Mouse (Mus musculus) heart, embryonic 12.5 days (tissue): Measurements from ENCODE around the gene Psg23. TPM values are rescaled to one million over a fixed set of nuclear protein-coding genes. Genes with fewer than 3 reads are reported as not detected.
"Not testable (repeated sequence)": the region's sequence is repeated elsewhere in the genome, so short reads cannot be mapped to it uniquely, and the experiment has no call there.

ENCODE experiments used
- ATAC-seq: fragments of 200-750 bp; cut with Nextera tagmentation; 2 replicates; pipeline ENCODE4 v1.8.0; 2017; ENCODE audit warnings: moderate TSS enrichment, moderate library complexity; ENCODE audit not compliant: insufficient number of reproducible peaks, low FRiP score
- H3K27ac ChIP-seq: fragments of 300-500 bp; sonication (generic); 2 replicates; pipeline ENCODE4 v1.5.1; 2016; ENCODE audit warnings: mild to moderate bottlenecking, moderate library complexity; ENCODE audit not compliant: poor library complexity, severe bottlenecking
- H3K27me3 ChIP-seq: fragments of 300-500 bp; sonication (generic); replicated peaks from 2 replicates; pipeline ENCODE4 v1.6.1; 2016; ENCODE audit warnings: mild to moderate bottlenecking, moderate library complexity
- H3K36me3 ChIP-seq: fragments of 300-500 bp; sonication (generic); 2 replicates; pipeline ENCODE4 v1.6.1; 2016; ENCODE audit warnings: mild to moderate bottlenecking, moderate library complexity
- H3K4me1 ChIP-seq: fragments of 300-500 bp; sonication (generic); replicated peaks from 2 replicates; pipeline ENCODE4 v1.6.1; 2016; ENCODE audit warnings: mild to moderate bottlenecking
- H3K4me2 ChIP-seq: fragments of 300-500 bp; sonication (generic); 2 replicates; pipeline ENCODE4 v1.6.1; 2016; ENCODE audit warnings: mild to moderate bottlenecking, moderate library complexity
- H3K4me3 ChIP-seq: fragments of 300-500 bp; sonication (generic); 2 replicates; pipeline ENCODE4 v1.5.1; 2016; ENCODE audit warnings: mild to moderate bottlenecking
- H3K9ac ChIP-seq: fragments of 300-500 bp; sonication (generic); 2 replicates; pipeline ENCODE4 v1.6.1; 2016; ENCODE audit warnings: mild to moderate bottlenecking, moderate library complexity
- H3K9me3 ChIP-seq: fragments of 300-500 bp; sonication (generic); replicated peaks from 2 replicates; pipeline ENCODE4 v1.6.1; 2016; ENCODE audit warnings: mild to moderate bottlenecking, moderate library complexity
- WGBS: fragments of 180-500 bp; shearing (Covaris S2); methylation state at CpG from one replicate; pipeline ENCODE4 v1.1.7; 2016; 5-methylcytosine and 5-hydroxymethylcytosine counted together
- polyA plus RNA-seq: library from polyadenylated mRNA; unstranded; fragments of >200 nt; fragmentation: Nextera tagmentation; extraction: Ambion mirVana; gene quantifications from 2 replicates; pipeline ENCODE4 v1.2.1, GENCODE M21; 2016

Psg23 gene
- polyA plus RNA-seq = not detected in 2 replicates

DNA sequence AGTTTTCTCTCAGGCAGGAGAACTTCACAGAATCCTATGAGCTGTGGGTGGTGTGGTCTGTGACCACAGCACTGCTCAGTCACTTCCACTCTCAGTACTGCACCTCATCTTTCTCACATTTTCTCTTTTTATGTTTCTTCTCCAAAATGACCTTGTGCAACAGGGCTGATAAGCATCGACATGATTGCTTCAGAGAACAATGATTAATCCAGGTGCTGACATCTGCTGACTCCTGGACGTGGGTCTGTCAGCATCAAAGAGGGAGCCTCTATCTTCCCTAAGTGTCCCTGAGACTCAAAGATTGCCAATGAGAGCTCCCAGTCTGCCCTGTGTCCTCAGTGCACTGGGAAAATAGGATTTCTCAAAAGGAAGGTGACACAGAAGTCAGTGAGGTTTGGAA lies at the start of gene Psg23:
Psg23 (minus strand) TSS at position 101 of the 400 bp plus-strand sequence.
- WGBS = 64% methylated on average over 2 of the region's 2 CpGs
- not testable (repeated sequence) for H3K4me3 ChIP-seq, H3K4me1 ChIP-seq, H3K27ac ChIP-seq, H3K36me3 ChIP-seq, H3K4me2 ChIP-seq, H3K9me3 ChIP-seq, ATAC-seq, H3K27me3 ChIP-seq, H3K9ac ChIP-seq

DNA sequence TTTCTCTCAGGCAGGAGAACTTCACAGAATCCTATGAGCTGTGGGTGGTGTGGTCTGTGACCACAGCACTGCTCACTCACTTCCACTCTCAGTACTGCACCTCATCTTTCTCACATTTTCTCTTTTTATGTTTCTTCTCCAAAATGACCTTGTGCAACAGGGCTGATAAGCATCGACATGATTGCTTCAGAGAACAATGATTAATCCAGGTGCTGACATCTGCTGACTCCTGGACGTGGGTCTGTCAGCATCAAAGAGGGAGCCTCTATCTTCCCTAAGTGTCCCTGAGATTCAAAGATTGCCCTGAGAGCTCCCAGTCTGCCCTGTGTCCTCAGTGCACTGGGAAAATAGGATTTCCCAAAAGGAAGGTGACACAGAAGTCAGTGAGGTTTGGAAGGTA lies 40.3 kb upstream of the Psg23 start, which contains the start of gene Psg21:
Psg21 (minus strand) TSS at position 101 of the 400 bp plus-strand sequence.
- H3K27ac ChIP-seq, H3K9ac ChIP-seq, H3K9me3 ChIP-seq, H3K4me3 ChIP-seq, ATAC-seq, H3K4me2 ChIP-seq, H3K36me3 ChIP-seq, H3K4me1 ChIP-seq, H3K27me3 ChIP-seq: not testable (repeated sequence)
- WGBS = 32% methylated on average over 1 of the region's 2 CpGs

DNA sequence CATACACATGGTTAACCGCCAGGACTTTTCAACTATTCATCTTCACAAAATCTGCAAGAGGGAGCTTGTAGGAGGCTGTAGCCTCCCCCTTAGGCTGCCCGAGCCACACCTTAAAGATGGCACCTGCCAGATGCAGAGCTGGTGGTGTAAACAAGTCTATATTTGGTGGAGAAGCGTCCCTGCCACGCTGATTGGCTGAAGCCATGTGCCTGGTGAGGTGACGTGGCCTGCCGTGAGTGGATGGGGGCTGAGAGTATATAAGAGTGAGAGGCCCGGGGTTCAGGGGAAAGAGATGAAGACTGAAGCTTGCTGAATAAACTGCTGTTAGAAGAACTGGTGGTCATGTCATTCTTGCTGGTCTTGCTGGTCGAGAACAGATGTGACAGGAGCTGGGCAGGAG lies 10.6 kb upstream of the Psg23 start:
- H3K4me1 ChIP-seq, H3K4me2 ChIP-seq, H3K27ac ChIP-seq, H3K36me3 ChIP-seq, H3K9ac ChIP-seq, ATAC-seq, H3K4me3 ChIP-seq, H3K27me3 ChIP-seq: not testable (repeated sequence)
- peaks cover 10% of the 10 kb centered on the region; the same call in 1 of the 2 replicates for H3K9me3 ChIP-seq
- WGBS = 73% methylated on average over 8 of the region's 8 CpGs

DNA sequence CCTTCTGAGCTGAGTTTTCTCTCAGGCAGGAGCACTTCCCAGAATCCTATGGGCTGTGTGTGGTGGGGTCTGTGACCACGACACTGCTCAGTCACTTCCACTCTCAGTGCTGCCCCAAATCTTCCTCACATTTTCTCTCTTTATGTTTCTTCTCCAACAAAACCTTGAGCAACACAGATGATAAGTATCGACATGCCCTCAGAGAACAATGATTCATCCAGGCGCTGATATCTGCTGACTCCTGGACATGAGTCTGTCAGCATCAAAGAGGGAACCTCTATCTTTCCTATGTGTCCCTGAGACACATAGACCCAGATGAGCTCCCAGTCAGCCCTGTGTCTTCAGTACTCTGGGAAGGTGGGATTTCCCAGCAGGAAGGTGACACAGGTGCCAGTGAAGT lies 49.1 kb downstream of the Psg23 start, which contains the start of gene Psg27:
Psg27 (minus strand) TSS at position 101 of the 400 bp plus-strand sequence.
- Histone ChIP-seq H3K9me3 (0 out of 2 replicates have a peak, but pooled peaks cover 5% of the 10 kb centered on the region), H3K4me3 (no peak within 1 kb of the TSS), H3K36me3 (no peaks in the 10 kb centered on the region), H3K27me3 (no peaks in the 10 kb centered on the region), H3K27ac (no peak within 1 kb of the TSS), H3K4me2 (no peak within 1 kb of the TSS), H3K9ac (no peak within 1 kb of the TSS), H3K4me1 (no peaks in the 10 kb centered on the region)
- 69% methylated on average over 3 of the region's 3 CpGs for WGBS
- no peak for ATAC-seq

DNA sequence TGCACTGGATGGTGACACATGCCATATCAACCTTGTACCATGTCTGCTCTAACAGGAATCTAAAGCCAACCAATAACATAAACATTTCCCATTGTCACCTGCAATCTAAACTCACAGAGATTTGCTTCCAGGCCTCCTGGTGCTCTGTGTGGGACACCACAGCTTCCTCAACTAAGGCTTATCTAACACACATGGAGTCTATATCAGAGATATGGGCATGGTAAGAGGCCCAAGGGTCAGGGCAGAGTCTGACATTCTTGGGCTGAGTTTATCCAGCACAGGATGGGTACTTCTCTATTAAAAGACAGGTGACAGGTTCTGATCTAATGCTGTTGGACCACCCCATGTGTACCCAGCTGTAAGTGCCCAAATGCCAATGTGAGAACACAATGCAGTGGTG lies 56.5 kb downstream of the Psg23 start:
- Histone ChIP-seq H3K4me3 (no peak overlapping the region), H3K9ac (no peak overlapping the region), H3K9me3 (peaks cover under 1% of the 10 kb centered on the region; the same call in 1 of the 2 replicates), H3K27ac (no peak overlapping the region), H3K27me3 (no peaks in the 10 kb centered on the region), H3K4me1 (no peaks in the 10 kb centered on the region), H3K36me3 (no peaks in the 10 kb centered on the region), H3K4me2 (no peak overlapping the region)
- ATAC-seq = no peak

Other genes with a start within 250 kb of the Psg23 start
- not detected in 2 replicates for gene Psg28, start 184.5 kb downstream of the Psg23 start, polyA plus RNA-seq
- not detected in 2 replicates for gene Psg26, start 132.3 kb downstream of the Psg23 start, polyA plus RNA-seq
- not detected in 2 replicates for gene Psg25, start 84.2 kb downstream of the Psg23 start, polyA plus RNA-seq
- not detected in 2 replicates for gene Psg27, start 49.2 kb downstream of the Psg23 start, polyA plus RNA-seq
- gene Psg21, start 40.2 kb upstream of the Psg23 start, polyA plus RNA-seq = not detected in 2 replicates
- not detected in 2 replicates for gene Psg20, start 69.7 kb upstream of the Psg23 start, polyA plus RNA-seq
- not detected in 2 replicates for gene Psg22, start 101.6 kb upstream of the Psg23 start, polyA plus RNA-seq
- not detected in 2 replicates for gene Psg19, start 182.0 kb upstream of the Psg23 start, polyA plus RNA-seq
- gene Psg17, start 205.1 kb upstream of the Psg23 start, polyA plus RNA-seq = not detected in 2 replicates
- 0.17 and 0.31 TPM in 2 replicates for gene Mill2, start 223.5 kb upstream of the Psg23 start, polyA plus RNA-seq